Mouse (Mus musculus): ENCODE data around the gene Dppa3. TPM values are rescaled to one million over a fixed set of nuclear protein-coding genes. Genes with fewer than 3 reads are reported as not detected.

Gene Dppa3
- polyA plus RNA-seq, 1 experiment: 0.17 TPM

GRCm38 (mm10) chr6:122654301-122654700 is 28.1 kb downstream of the Dppa3 start:
- H3K36me3 ChIP-seq (ENCODE audit: control insufficient read depth, insufficient read depth, low read length): no peaks in the 10 kb centered on the region
- H3K4me1 ChIP-seq (ENCODE audit: control insufficient read depth, insufficient read depth, low read length): peaks cover 4% of the 10 kb centered on the region
- H3K4me3 ChIP-seq (ENCODE audit: control insufficient read depth, low read depth, low read length): no peak overlapping the region
- H3K27me3 ChIP-seq (ENCODE audit: control insufficient read depth, insufficient read depth, low read length): no peaks in the 10 kb centered on the region
- TF ChIP-seq POLR2A (IDR thresholded peaks at IDR 0.05; ENCODE audit: control insufficient read depth, low read depth, low read length) (no peak), CTCF (IDR thresholded peaks at IDR 0.05; ENCODE audit: control insufficient read depth, insufficient read depth, insufficient replicate concordance, low read depth, low read length) (no peak)
- H3K27ac ChIP-seq (ENCODE audit: control insufficient read depth, insufficient read depth, low read depth, low read length): no peak overlapping the region

- H3K27ac ChIP-seq (ENCODE audit: control insufficient read depth, insufficient read depth, low read depth, low read length): no peak overlapping the region
- no peaks in the 10 kb centered on the region for H3K27me3 ChIP-seq (ENCODE audit: control insufficient read depth, insufficient read depth, low read length)
- no peaks in the 10 kb centered on the region for H3K36me3 ChIP-seq (ENCODE audit: control insufficient read depth, insufficient read depth, low read length)
- TF ChIP-seq POLR2A (IDR thresholded peaks at IDR 0.05; ENCODE audit: control insufficient read depth, low read depth, low read length): no peak
- TF ChIP-seq CTCF (IDR thresholded peaks at IDR 0.05; ENCODE audit: control insufficient read depth, insufficient read depth, insufficient replicate concordance, low read depth, low read length): no peak
- no peaks in the 10 kb centered on the region; the same call in 1 of the 2 replicates for H3K4me1 ChIP-seq (ENCODE audit: control insufficient read depth, insufficient read depth, low read length)
- no peak overlapping the region for H3K4me3 ChIP-seq (ENCODE audit: control insufficient read depth, low read depth, low read length)
Observed at GRCm38 (mm10) chr6:122657630-122658029, 31.4 kb downstream of the Dppa3 start.

DNA sequence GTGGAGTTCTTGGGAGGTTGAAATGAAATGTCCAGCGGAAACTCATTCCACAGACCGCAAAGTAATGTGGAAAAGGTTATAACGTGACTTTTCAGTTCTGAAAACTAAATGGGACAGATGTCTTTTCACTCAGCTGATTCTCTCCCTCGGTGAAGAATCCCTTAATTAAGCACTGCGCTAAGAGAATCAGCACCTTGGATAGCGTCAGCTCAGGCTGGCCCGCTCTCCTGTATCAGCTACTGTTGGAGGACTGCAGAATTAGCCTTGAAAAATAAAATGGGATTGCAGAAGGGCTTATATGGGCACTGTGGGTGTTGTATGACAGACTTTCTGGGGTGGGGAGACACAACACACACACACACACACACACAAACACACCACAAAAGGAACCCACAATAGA is 33.4 kb downstream of the Dppa3 start:
- Histone ChIP-seq H3K4me1 (ENCODE audit: control insufficient read depth, insufficient read depth, low read length) (peaks cover 2% of the 10 kb centered on the region; the same call in 1 of the 2 replicates), H3K36me3 (ENCODE audit: control insufficient read depth, insufficient read depth, low read length) (no peaks in the 10 kb centered on the region), H3K4me3 (ENCODE audit: control insufficient read depth, low read depth, low read length) (no peak overlapping the region), H3K27ac (ENCODE audit: control insufficient read depth, insufficient read depth, low read depth, low read length) (no peak overlapping the region), H3K27me3 (ENCODE audit: control insufficient read depth, insufficient read depth, low read length) (no peaks in the 10 kb centered on the region)
- no peak for TF ChIP-seq POLR2A (IDR thresholded peaks at IDR 0.05; ENCODE audit: control insufficient read depth, low read depth, low read length)
- no peak for TF ChIP-seq CTCF (IDR thresholded peaks at IDR 0.05; ENCODE audit: control insufficient read depth, insufficient read depth, insufficient replicate concordance, low read depth, low read length)

GRCm38 (mm10) chr6:122660601-122661379 is 34.6 kb downstream of the Dppa3 start:
- TF ChIP-seq POLR2A (IDR thresholded peaks at IDR 0.05; ENCODE audit: control insufficient read depth, low read depth, low read length) (no peak), CTCF (IDR thresholded peaks at IDR 0.05; ENCODE audit: control insufficient read depth, insufficient read depth, insufficient replicate concordance, low read depth, low read length) (no peak)
- no peak overlapping the region for H3K4me3 ChIP-seq (ENCODE audit: control insufficient read depth, low read depth, low read length)
- no peaks in the 10 kb centered on the region for H3K36me3 ChIP-seq (ENCODE audit: control insufficient read depth, insufficient read depth, low read length)
- H3K4me1 ChIP-seq (ENCODE audit: control insufficient read depth, insufficient read depth, low read length): peaks cover 2% of the 10 kb centered on the region; the same call in 1 of the 2 replicates
- H3K27me3 ChIP-seq (ENCODE audit: control insufficient read depth, insufficient read depth, low read length): no peaks in the 10 kb centered on the region
- H3K27ac ChIP-seq (ENCODE audit: control insufficient read depth, insufficient read depth, low read depth, low read length): no peak overlapping the region

GRCm38 (mm10) chr6:122662551-122663264 is 36.5 kb downstream of the Dppa3 start:
- Histone ChIP-seq H3K27ac (ENCODE audit: control insufficient read depth, insufficient read depth, low read depth, low read length) (no peak overlapping the region), H3K27me3 (ENCODE audit: control insufficient read depth, insufficient read depth, low read length) (no peaks in the 10 kb centered on the region), H3K36me3 (ENCODE audit: control insufficient read depth, insufficient read depth, low read length) (no peaks in the 10 kb centered on the region), H3K4me1 (ENCODE audit: control insufficient read depth, insufficient read depth, low read length) (peaks cover 2% of the 10 kb centered on the region), H3K4me3 (ENCODE audit: control insufficient read depth, low read depth, low read length) (no peak overlapping the region)
- TF ChIP-seq POLR2A (IDR thresholded peaks at IDR 0.05; ENCODE audit: control insufficient read depth, low read depth, low read length) (no peak), CTCF (IDR thresholded peaks at IDR 0.05; ENCODE audit: control insufficient read depth, insufficient read depth, insufficient replicate concordance, low read depth, low read length) (no peak)

GRCm38 (mm10) chr6:122663596-122664206 is 37.5 kb downstream of the Dppa3 start:
- Histone ChIP-seq H3K36me3 (ENCODE audit: control insufficient read depth, insufficient read depth, low read length) (no peaks in the 10 kb centered on the region), H3K4me3 (ENCODE audit: control insufficient read depth, low read depth, low read length) (no peak overlapping the region), H3K27me3 (ENCODE audit: control insufficient read depth, insufficient read depth, low read length) (no peaks in the 10 kb centered on the region), H3K4me1 (ENCODE audit: control insufficient read depth, insufficient read depth, low read length) (peaks cover 2% of the 10 kb centered on the region), H3K27ac (ENCODE audit: control insufficient read depth, insufficient read depth, low read depth, low read length) (no peak overlapping the region)
- no peak for TF ChIP-seq CTCF (IDR thresholded peaks at IDR 0.05; ENCODE audit: control insufficient read depth, insufficient read depth, insufficient replicate concordance, low read depth, low read length)
- no peak for TF ChIP-seq POLR2A (IDR thresholded peaks at IDR 0.05; ENCODE audit: control insufficient read depth, low read depth, low read length)

- no peaks in the 10 kb centered on the region for H3K36me3 ChIP-seq (ENCODE audit: control insufficient read depth, insufficient read depth, low read length)
- no peak overlapping the region for H3K4me3 ChIP-seq (ENCODE audit: control insufficient read depth, low read depth, low read length)
- peaks cover 6% of the 10 kb centered on the region for H3K4me1 ChIP-seq (ENCODE audit: control insufficient read depth, insufficient read depth, low read length)
- H3K27ac ChIP-seq (ENCODE audit: control insufficient read depth, insufficient read depth, low read depth, low read length): no peak overlapping the region
- TF ChIP-seq CTCF (IDR thresholded peaks at IDR 0.05; ENCODE audit: control insufficient read depth, insufficient read depth, insufficient replicate concordance, low read depth, low read length): no peak
- no peak for TF ChIP-seq POLR2A (IDR thresholded peaks at IDR 0.05; ENCODE audit: control insufficient read depth, low read depth, low read length)
- no peaks in the 10 kb centered on the region for H3K27me3 ChIP-seq (ENCODE audit: control insufficient read depth, insufficient read depth, low read length)
Observed at GRCm38 (mm10) chr6:122665866-122666265, 39.7 kb downstream of the Dppa3 start.
